Mouse (Mus musculus): Measurements from ENCODE around the gene Gm49450. TPM values are rescaled to one million over a fixed set of nuclear protein-coding genes. Genes with fewer than 3 reads are reported as not detected.
"Not testable (repeated sequence)": the region's sequence is repeated elsewhere in the genome, so short reads cannot be mapped to it uniquely, and the experiment has no call there.

The Gm49450 gene
- polyA plus RNA-seq, 1 experiment from 2014 or later: not detected

- Histone ChIP-seq H3K36me3 (no peaks in the 10 kb centered on the region), H3K27ac (no peak overlapping the region), H3K9me3 (peaks cover 4% of the 10 kb centered on the region; the same call in 1 of the 2 replicates), H3K27me3 (no peaks in the 10 kb centered on the region), H3K4me1 (peaks cover 6% of the 10 kb centered on the region), H3K4me2 (replicated peaks) (no peak overlapping the region), H3K9ac (no peak overlapping the region), H3K4me3 (no peak overlapping the region)
- 92% methylated on average over 3 of the region's 3 CpGs for WGBS
- ATAC-seq (ENCODE audit: low FRiP score, low read depth): no peak
These were observed 6.2 kb upstream of the Gm49450 start for GRCm38 (mm10) chr15:98959531-98959930.

- Histone ChIP-seq H3K4me3 (no peak overlapping the region), H3K27me3 (no peaks in the 10 kb centered on the region), H3K9ac (no peak overlapping the region), H3K4me1 (peaks cover 11% of the 10 kb centered on the region), H3K4me2 (replicated peaks) (no peak overlapping the region), H3K9me3 (peaks cover 3% of the 10 kb centered on the region; the same call in 1 of the 2 replicates), H3K27ac (no peak overlapping the region), H3K36me3 (no peaks in the 10 kb centered on the region)
- 82% methylated on average over 4 of the region's 4 CpGs for WGBS
- no peak for ATAC-seq (ENCODE audit: low FRiP score, low read depth)
These were observed 5.6 kb upstream of the Gm49450 start for GRCm38 (mm10) chr15:98958901-98959420.

GRCm38 (mm10) chr15:98957475-98957874 is 4.1 kb upstream of the Gm49450 start:
- no peak overlapping the region for H3K4me3 ChIP-seq
- no peak for ATAC-seq (ENCODE audit: low FRiP score, low read depth)
- H3K9ac ChIP-seq: no peak overlapping the region
- no peaks in the 10 kb centered on the region for H3K9me3 ChIP-seq
- H3K4me1 ChIP-seq: peaks cover 12% of the 10 kb centered on the region
- no peak overlapping the region for H3K4me2 ChIP-seq (replicated peaks)
- no peaks in the 10 kb centered on the region for H3K27me3 ChIP-seq
- no peak overlapping the region for H3K27ac ChIP-seq
- 83% methylated on average over 5 of the region's 5 CpGs for WGBS
- H3K36me3 ChIP-seq: no peaks in the 10 kb centered on the region

GRCm38 (mm10) chr15:98956000-98956399 is 2.6 kb upstream of the Gm49450 start:
- no peaks in the 10 kb centered on the region for H3K27me3 ChIP-seq
- H3K4me3 ChIP-seq: no peak overlapping the region
- H3K36me3 ChIP-seq: peaks cover 2% of the 10 kb centered on the region; the same call in 1 of the 2 replicates
- no peak overlapping the region for H3K9ac ChIP-seq
- H3K4me2 ChIP-seq (replicated peaks): no peak overlapping the region
- no peak overlapping the region for H3K27ac ChIP-seq
- WGBS: 89% methylated on average over 4 of the region's 4 CpGs
- peaks cover 21% of the 10 kb centered on the region for H3K4me1 ChIP-seq
- ATAC-seq (ENCODE audit: low FRiP score, low read depth): no peak
- H3K9me3 ChIP-seq: no peaks in the 10 kb centered on the region

GRCm38 (mm10) chr15:98955324-98955723 is 2.0 kb upstream of the Gm49450 start:
- no peak overlapping the region for H3K4me3 ChIP-seq

GRCm38 (mm10) chr15:98954425-98955253 is 1.3 kb upstream of the Gm49450 start:
- Histone ChIP-seq H3K27me3 (no peaks in the 10 kb centered on the region), H3K9me3 (no peaks in the 10 kb centered on the region), H3K9ac (peak overlapping the region; percentile 19; the same call in 1 of the 2 replicates), H3K27ac (peak overlapping the region; percentile 78), H3K4me3 (peak overlapping the region; percentile 16; the same call in 1 of the 2 replicates), H3K4me2 (replicated peaks) (peak overlapping the region; percentile 81), H3K4me1 (peaks cover 21% of the 10 kb centered on the region), H3K36me3 (peaks cover 6% of the 10 kb centered on the region)
- no peak for ATAC-seq (ENCODE audit: low FRiP score, low read depth)
- 27% methylated on average over 14 of the region's 14 CpGs for WGBS

More at GRCm38 (mm10) chr15:98955324-98955723, 2.0 kb upstream of the Gm49450 start:
- Histone ChIP-seq H3K4me2 (replicated peaks) (no peak overlapping the region), H3K27me3 (no peaks in the 10 kb centered on the region), H3K4me1 (peaks cover 21% of the 10 kb centered on the region), H3K36me3 (peaks cover 4% of the 10 kb centered on the region; the same call in 1 of the 2 replicates), H3K27ac (no peak overlapping the region), H3K9me3 (no peaks in the 10 kb centered on the region), H3K9ac (no peak overlapping the region)
- ATAC-seq (ENCODE audit: low FRiP score, low read depth): no peak
- 84% methylated on average over 4 of the region's 4 CpGs for WGBS

- Histone ChIP-seq H3K9me3 (no peaks in the 10 kb centered on the region), H3K4me1 (peaks cover 21% of the 10 kb centered on the region), H3K27ac (peak overlapping the region; percentile 99), H3K27me3 (no peaks in the 10 kb centered on the region), H3K9ac (peak overlapping the region; percentile 92), H3K36me3 (peaks cover 11% of the 10 kb centered on the region), H3K4me2 (replicated peaks) (peak overlapping the region; percentile 81), H3K4me3 (peak overlapping the region; percentile 80)
- peak; percentile 85 for ATAC-seq (ENCODE audit: low FRiP score, low read depth)
- WGBS: under 1% methylated on average over 41 of the region's 41 CpGs
These were observed 475 bp downstream of the Gm49450 start for GRCm38 (mm10) chr15:98952751-98953400.

- Histone ChIP-seq H3K27ac (peak overlapping the region; percentile 75), H3K9me3 (no peaks in the 10 kb centered on the region), H3K4me3 (peak overlapping the region; percentile 80), H3K4me2 (replicated peaks) (peak overlapping the region; percentile 81), H3K4me1 (peaks cover 21% of the 10 kb centered on the region), H3K9ac (peak overlapping the region; percentile 92), H3K36me3 (peaks cover 11% of the 10 kb centered on the region), H3K27me3 (no peaks in the 10 kb centered on the region)
- WGBS: 25% methylated on average over 5 of the region's 5 CpGs
- no peak for ATAC-seq (ENCODE audit: low FRiP score, low read depth)
These were observed 1.3 kb downstream of the Gm49450 start for GRCm38 (mm10) chr15:98952063-98952455.

- 89% methylated on average over 11 of the region's 15 CpGs for WGBS
- not testable (repeated sequence) for H3K9me3 ChIP-seq; ATAC-seq (ENCODE audit: low FRiP score, low read depth); H3K27me3 ChIP-seq; H3K27ac ChIP-seq
- Histone ChIP-seq H3K36me3 (peaks cover 11% of the 10 kb centered on the region), H3K4me2 (replicated peaks) (peak overlapping the region; percentile 81), H3K4me3 (peak overlapping the region; percentile 80), H3K4me1 (peaks cover 21% of the 10 kb centered on the region), H3K9ac (peak overlapping the region; percentile 92)
These were observed 2.0 kb downstream of the Gm49450 start for GRCm38 (mm10) chr15:98951122-98952062.

- H3K4me1 ChIP-seq: peaks cover 16% of the 10 kb centered on the region
- H3K4me3 ChIP-seq: no peak overlapping the region
- ATAC-seq (ENCODE audit: low FRiP score, low read depth): no peak
- no peak overlapping the region for H3K4me2 ChIP-seq (replicated peaks)
- H3K27me3 ChIP-seq: no peaks in the 10 kb centered on the region
- peaks cover 11% of the 10 kb centered on the region for H3K36me3 ChIP-seq
- WGBS: 83% methylated on average over 3 of the region's 3 CpGs
- no peak overlapping the region for H3K9ac ChIP-seq
- H3K27ac ChIP-seq: no peak overlapping the region
- H3K9me3 ChIP-seq: 0 out of 2 replicates have a peak, but pooled peaks cover 4% of the 10 kb centered on the region
These were observed 3.8 kb downstream of the Gm49450 start for GRCm38 (mm10) chr15:98949607-98949892.

- H3K36me3 ChIP-seq: peaks cover 11% of the 10 kb centered on the region
- H3K27me3 ChIP-seq: no peaks in the 10 kb centered on the region
- WGBS: 74% methylated on average over 6 of the region's 6 CpGs
- no peak overlapping the region for H3K9ac ChIP-seq
- H3K9me3 ChIP-seq: 0 out of 2 replicates have a peak, but pooled peaks cover 4% of the 10 kb centered on the region
- no peak for ATAC-seq (ENCODE audit: low FRiP score, low read depth)
- no peak overlapping the region for H3K27ac ChIP-seq
- H3K4me1 ChIP-seq: peaks cover 11% of the 10 kb centered on the region
- H3K4me2 ChIP-seq (replicated peaks): no peak overlapping the region
- H3K4me3 ChIP-seq: no peak overlapping the region
These were observed 4.3 kb downstream of the Gm49450 start for GRCm38 (mm10) chr15:98948857-98949606.
